Mouse (Mus musculus): ENCODE measurements around the gene Dusp3. TPM values are rescaled to one million over a fixed set of nuclear protein-coding genes. Genes with fewer than 3 reads are reported as not detected.

The Dusp3 gene
- polyA plus RNA-seq, 1 experiment, result 34.8 TPM

DNA sequence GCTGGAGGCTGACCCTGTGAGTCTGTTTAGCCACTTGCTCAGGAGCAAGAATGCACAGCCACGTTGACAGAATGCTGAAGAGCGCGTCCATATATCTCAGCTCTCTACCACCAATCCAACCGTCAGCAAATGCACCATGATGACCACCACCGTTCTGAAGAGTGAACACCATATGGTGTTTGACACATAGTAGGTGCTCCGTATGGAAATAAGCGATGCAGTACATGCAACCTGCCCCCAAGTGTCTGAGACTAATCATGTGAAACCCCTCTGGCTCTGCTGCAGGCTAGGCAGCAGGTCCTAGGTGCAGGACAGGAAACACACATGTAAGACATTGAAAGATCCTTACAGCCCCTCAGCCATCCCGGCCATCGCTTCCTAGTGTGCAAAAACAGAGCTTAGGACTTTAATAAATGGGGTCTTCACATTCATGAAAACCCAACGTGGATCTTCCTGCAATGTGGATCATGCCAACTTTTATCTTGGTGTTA is 3.3 kb downstream of the Dusp3 start:
- peak overlapping the region; percentile 74 for H3K4me3 ChIP-seq (ENCODE audit: insufficient read depth, low read length)
- peaks cover 7% of the 10 kb centered on the region for H3K4me1 ChIP-seq (ENCODE audit: control insufficient read depth, insufficient read depth, low read length)
- TF ChIP-seq POLR2A (IDR thresholded peaks at IDR 0.05; ENCODE audit: low read depth, low read length), result no peak
- no peak overlapping the region for H3K27ac ChIP-seq (ENCODE audit: insufficient read depth, low read length)

DNA sequence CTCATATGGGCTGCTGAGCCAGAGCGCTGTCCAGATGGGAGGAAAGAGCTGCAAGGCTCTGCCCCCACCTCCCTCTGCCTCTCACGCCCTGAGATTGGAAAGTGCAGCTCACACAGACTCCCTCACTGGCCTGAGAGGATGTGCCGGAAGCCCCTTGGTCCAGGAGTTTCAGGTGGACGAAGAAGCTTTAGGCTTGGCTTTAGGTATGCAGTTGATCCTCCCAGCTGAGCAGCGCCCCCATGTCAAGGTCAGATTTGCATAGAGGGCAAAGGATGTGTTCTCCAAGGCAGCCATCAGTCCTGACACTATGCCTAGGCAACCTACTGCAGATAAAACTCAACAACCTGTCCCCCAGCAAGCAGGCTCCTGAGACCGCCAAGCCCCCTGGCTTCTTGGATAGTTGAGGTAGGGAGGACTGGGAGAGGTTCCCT is 3.8 kb downstream of the Dusp3 start:
- peaks cover 7% of the 10 kb centered on the region for H3K4me1 ChIP-seq (ENCODE audit: control insufficient read depth, insufficient read depth, low read length)
- H3K4me3 ChIP-seq (ENCODE audit: insufficient read depth, low read length), result peak overlapping the region; percentile 74
- no peak for TF ChIP-seq CTCF (IDR thresholded peaks at IDR 0.05; ENCODE audit: borderline replicate concordance, insufficient read depth, low read length)
- TF ChIP-seq POLR2A (IDR thresholded peaks at IDR 0.05; ENCODE audit: low read depth, low read length), result no peak
- no peak overlapping the region for H3K27ac ChIP-seq (ENCODE audit: insufficient read depth, low read length)

DNA sequence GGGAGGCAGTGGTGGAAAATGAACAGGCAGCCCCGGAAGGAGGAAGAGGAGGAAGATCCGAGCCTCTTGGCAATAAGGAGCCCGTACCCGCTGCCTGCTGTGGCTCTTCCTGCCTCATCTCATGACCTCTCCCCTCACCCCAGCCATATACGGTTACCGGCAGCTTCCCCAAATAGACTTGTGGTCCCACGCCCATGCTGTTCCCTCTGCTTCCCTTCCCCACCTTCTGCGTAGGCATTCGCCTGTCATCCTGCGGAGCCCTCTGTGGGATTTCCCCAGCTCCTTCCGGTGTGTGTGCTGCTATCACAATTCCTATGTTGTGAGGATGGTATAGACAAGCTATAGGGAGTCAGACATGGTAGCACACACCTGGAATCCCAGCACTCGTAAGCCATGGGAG is 5.0 kb downstream of the Dusp3 start:
- H3K4me3 ChIP-seq (ENCODE audit: insufficient read depth, low read length), result no peak overlapping the region
- H3K4me1 ChIP-seq (ENCODE audit: control insufficient read depth, insufficient read depth, low read length), result peaks cover 7% of the 10 kb centered on the region
- no peak for TF ChIP-seq CTCF (IDR thresholded peaks at IDR 0.05; ENCODE audit: borderline replicate concordance, insufficient read depth, low read length)
- TF ChIP-seq POLR2A (IDR thresholded peaks at IDR 0.05; ENCODE audit: low read depth, low read length), result no peak
- H3K27ac ChIP-seq (ENCODE audit: insufficient read depth, low read length), result no peak overlapping the region

DNA sequence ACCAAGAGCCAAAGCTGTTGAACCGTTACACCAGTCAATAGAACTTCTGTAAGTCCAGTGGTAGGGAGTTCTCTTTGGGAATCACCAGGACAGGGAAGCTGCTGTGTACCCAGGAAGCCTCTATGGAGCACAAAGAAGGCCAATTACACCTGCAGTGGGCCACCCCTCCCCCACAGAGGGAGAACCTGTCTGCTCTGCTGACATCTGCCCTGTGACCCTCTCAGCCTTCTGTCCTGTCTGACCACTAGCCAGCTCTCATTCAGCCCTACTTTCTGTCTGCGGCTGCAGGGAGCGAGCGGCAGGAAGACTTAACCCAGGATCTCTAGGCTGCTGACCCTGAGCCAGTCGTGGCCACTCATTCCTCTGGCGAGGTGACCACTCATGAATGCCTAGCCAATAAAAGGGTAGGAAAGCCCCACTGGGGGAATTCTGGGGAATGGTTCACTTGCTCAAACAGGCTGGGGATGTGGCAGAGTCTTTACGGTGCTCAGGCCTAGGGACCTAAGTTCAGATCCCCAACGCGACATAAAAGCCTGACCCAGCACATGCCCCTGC is 6.1 kb downstream of the Dusp3 start:
- peaks cover 7% of the 10 kb centered on the region for H3K4me1 ChIP-seq (ENCODE audit: control insufficient read depth, insufficient read depth, low read length)
- H3K27ac ChIP-seq (ENCODE audit: insufficient read depth, low read length), result no peak overlapping the region
- H3K4me3 ChIP-seq (ENCODE audit: insufficient read depth, low read length), result no peak overlapping the region
- TF ChIP-seq POLR2A (IDR thresholded peaks at IDR 0.05; ENCODE audit: low read depth, low read length) (no peak), CTCF (IDR thresholded peaks at IDR 0.05; ENCODE audit: borderline replicate concordance, insufficient read depth, low read length) (no peak)

DNA sequence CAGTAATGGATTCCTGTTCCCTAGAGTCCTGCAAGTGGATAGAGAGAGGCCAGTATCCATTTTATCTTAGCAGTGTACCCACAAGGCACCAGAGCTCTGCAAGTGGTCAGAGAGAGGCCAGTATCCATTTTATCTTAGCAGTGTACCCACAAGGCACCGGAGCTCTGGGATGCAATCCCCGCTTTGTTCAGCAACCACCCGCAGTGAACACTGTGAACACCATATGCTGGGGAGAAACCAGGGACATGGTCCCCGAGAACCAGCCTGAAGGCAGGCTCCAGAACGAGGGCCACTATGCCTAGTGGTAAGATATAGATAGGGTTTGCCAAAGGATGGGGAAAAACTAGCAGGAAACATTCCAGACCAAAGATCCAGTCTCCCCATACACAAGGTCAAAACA is 7.7 kb downstream of the Dusp3 start:
- TF ChIP-seq POLR2A (IDR thresholded peaks at IDR 0.05; ENCODE audit: low read depth, low read length), result no peak
- no peak for TF ChIP-seq CTCF (IDR thresholded peaks at IDR 0.05; ENCODE audit: borderline replicate concordance, insufficient read depth, low read length)
- Histone ChIP-seq H3K27ac (ENCODE audit: insufficient read depth, low read length) (no peak overlapping the region), H3K4me1 (ENCODE audit: control insufficient read depth, insufficient read depth, low read length) (peaks cover 7% of the 10 kb centered on the region), H3K4me3 (ENCODE audit: insufficient read depth, low read length) (no peak overlapping the region)

DNA sequence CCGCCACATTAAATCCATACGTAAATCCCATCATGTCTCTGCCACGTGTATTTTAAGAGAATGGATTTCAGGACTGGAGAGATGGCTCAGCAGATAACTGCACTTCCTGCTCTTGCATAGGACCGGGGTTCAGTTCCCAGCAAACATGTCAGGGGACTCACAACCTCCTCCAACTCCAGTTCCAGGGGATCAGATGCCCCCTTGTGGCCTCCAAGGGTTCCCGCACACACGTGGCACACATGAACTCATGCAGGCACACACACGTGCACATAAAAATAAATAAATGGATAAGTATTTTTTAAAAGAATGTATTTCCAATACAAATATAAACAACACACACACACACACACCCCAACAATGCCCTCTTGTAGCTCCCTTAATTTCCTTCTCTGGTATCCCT is 9.9 kb downstream of the Dusp3 start:
- TF ChIP-seq POLR2A (IDR thresholded peaks at IDR 0.05; ENCODE audit: low read depth, low read length) (no peak), CTCF (IDR thresholded peaks at IDR 0.05; ENCODE audit: borderline replicate concordance, insufficient read depth, low read length) (no peak)
- Histone ChIP-seq H3K27ac (ENCODE audit: insufficient read depth, low read length) (no peak overlapping the region), H3K4me1 (ENCODE audit: control insufficient read depth, insufficient read depth, low read length) (no peaks in the 10 kb centered on the region; the same call in 1 of the 2 replicates), H3K4me3 (ENCODE audit: insufficient read depth, low read length) (no peak overlapping the region)

DNA sequence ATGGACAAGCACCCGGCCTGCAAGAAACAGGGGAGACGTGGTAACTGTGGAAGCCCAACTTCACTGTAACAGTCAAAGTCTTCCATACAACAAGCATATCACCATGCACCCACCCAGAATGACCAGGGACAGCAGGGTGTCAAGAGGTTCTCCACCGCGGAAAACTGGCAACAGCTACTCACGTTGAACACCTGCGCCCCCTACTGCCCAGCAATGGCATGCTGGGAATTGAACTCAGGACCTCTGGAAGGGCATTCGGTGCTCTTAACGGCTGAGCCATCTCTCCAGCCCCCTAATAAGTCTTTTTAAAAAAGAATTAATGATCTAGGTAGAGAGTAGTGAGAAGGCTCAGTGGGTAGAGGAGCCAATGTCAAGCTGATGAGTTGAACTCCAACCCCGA is 11.9 kb downstream of the Dusp3 start:
- H3K27ac ChIP-seq (ENCODE audit: insufficient read depth, low read length), result no peak overlapping the region
- H3K4me3 ChIP-seq (ENCODE audit: insufficient read depth, low read length), result no peak overlapping the region
- TF ChIP-seq POLR2A (IDR thresholded peaks at IDR 0.05; ENCODE audit: low read depth, low read length), result no peak
- peak; percentile 69; the same call in 1 of the 2 replicates for TF ChIP-seq CTCF (IDR thresholded peaks at IDR 0.05; ENCODE audit: borderline replicate concordance, insufficient read depth, low read length)
- H3K4me1 ChIP-seq (ENCODE audit: control insufficient read depth, insufficient read depth, low read length), result no peaks in the 10 kb centered on the region

DNA sequence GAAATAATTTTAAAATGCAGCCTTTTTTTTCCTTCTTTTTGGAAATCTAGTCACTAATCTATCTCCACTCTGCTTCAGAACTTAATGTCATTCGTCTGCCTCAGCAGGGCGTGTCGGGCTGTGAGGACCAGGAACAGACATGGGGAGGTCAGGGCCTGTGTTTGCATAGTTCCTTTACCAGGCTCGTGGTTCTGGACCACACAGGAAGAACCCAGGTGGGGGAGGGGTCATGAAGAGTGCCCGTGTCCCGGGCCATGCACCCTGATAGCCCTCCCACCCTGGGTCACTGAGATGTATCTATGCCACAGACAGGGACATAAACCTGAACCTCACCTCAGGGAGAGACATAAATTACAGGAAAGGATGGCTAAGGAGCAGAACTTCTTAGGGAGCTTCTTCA is 12.6 kb downstream of the Dusp3 start:
- TF ChIP-seq CTCF (IDR thresholded peaks at IDR 0.05; ENCODE audit: borderline replicate concordance, insufficient read depth, low read length) (no peak), POLR2A (IDR thresholded peaks at IDR 0.05; ENCODE audit: low read depth, low read length) (no peak)

DNA sequence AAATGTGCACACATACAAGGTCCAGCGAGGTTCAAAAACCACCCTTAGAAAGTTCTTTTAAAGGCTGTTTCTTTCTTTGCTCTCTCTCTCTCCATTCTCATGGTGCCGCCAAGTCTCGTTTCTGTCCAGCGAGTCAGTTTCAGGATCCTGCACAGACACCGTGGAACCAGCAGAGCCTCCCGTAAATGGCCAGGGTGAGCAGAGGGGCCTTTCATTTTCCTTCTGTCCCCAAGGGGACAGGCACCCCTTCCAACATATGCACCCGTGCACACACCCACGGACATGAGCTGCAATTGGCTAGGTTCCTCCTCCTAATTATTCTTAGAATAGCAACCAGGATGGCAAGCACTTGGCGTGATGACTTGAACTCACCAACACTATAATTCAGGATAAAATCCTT is 13.3 kb downstream of the Dusp3 start:
- TF ChIP-seq CTCF (IDR thresholded peaks at IDR 0.05; ENCODE audit: borderline replicate concordance, insufficient read depth, low read length), result no peak
- no peak for TF ChIP-seq POLR2A (IDR thresholded peaks at IDR 0.05; ENCODE audit: low read depth, low read length)
- H3K4me3 ChIP-seq (ENCODE audit: insufficient read depth, low read length), result no peak overlapping the region
- H3K4me1 ChIP-seq (ENCODE audit: control insufficient read depth, insufficient read depth, low read length), result no peaks in the 10 kb centered on the region
- no peak overlapping the region for H3K27ac ChIP-seq (ENCODE audit: insufficient read depth, low read length)

More for the DNA sequence above, 12.6 kb downstream of the Dusp3 start:
- Histone ChIP-seq H3K4me1 (ENCODE audit: control insufficient read depth, insufficient read depth, low read length) (no peaks in the 10 kb centered on the region), H3K4me3 (ENCODE audit: insufficient read depth, low read length) (no peak overlapping the region), H3K27ac (ENCODE audit: insufficient read depth, low read length) (no peak overlapping the region)

DNA sequence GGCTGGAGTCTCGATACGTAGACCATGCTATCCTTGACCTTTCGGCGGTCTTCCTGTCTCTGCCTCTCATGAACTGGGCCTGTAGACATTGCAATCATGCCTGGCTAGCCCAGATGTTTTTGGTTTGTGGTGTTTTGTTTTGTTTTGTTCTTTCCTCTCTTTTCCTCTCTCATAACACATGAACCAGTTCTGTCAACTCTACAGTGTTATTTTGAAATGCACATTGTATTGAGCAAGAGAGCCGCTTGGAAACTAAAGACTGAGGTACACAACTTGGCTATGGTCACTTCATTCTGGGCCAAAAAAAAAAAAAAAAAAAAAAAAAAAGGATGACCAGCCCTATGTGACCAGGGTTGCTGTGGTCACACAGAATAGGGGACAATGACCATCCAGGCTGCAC is 14.2 kb downstream of the Dusp3 start:
- Histone ChIP-seq H3K4me3 (ENCODE audit: insufficient read depth, low read length) (no peak overlapping the region), H3K27ac (ENCODE audit: insufficient read depth, low read length) (no peak overlapping the region), H3K4me1 (ENCODE audit: control insufficient read depth, insufficient read depth, low read length) (no peaks in the 10 kb centered on the region)
- TF ChIP-seq CTCF (IDR thresholded peaks at IDR 0.05; ENCODE audit: borderline replicate concordance, insufficient read depth, low read length), result no peak
- TF ChIP-seq POLR2A (IDR thresholded peaks at IDR 0.05; ENCODE audit: low read depth, low read length), result no peak
